Mouse (Mus musculus) forebrain, embryonic 14.5 days (tissue): Measurements from ENCODE around the gene Ppid. TPM values are rescaled to one million over a fixed set of nuclear protein-coding genes. Genes with fewer than 3 reads are reported as not detected.

Source experiments
- ATAC-seq: fragments of 200-750 bp; cut with Nextera tagmentation; 2 replicates; pipeline ENCODE4 v1.8.0; 2017; ENCODE audit warnings: mild to moderate bottlenecking, moderate library complexity
- DNase-seq: peaks from one replicate; pipeline ENCODE4 v3.0.0-alpha.2; 2015; ENCODE audit warnings: low spot score
- H3K27ac ChIP-seq: fragments of 300-500 bp; sonication (generic); 2 replicates; pipeline ENCODE4 v1.5.1; 2014; ENCODE audit warnings: low read depth, mild to moderate bottlenecking, control low read depth, low read length, moderate library complexity
- H3K27me3 ChIP-seq: fragments of 300-500 bp; sonication (generic); replicated peaks from 2 replicates; pipeline ENCODE4 v1.6.1; 2014; ENCODE audit warnings: low read length, control low read depth, mixed read lengths; ENCODE audit not compliant: control insufficient read depth, insufficient read depth
- H3K36me3 ChIP-seq: fragments of 300-500 bp; sonication (generic); 2 replicates; pipeline ENCODE4 v1.6.1; 2014; ENCODE audit warnings: low read length, control low read depth; ENCODE audit not compliant: control insufficient read depth, insufficient read depth
- H3K4me1 ChIP-seq: fragments of 300-500 bp; sonication (generic); 2 replicates; pipeline ENCODE4 v1.6.1; 2014; ENCODE audit warnings: antibody characterized with exemption, low read length, control low read depth; ENCODE audit not compliant: control insufficient read depth, insufficient read depth
- H3K4me2 ChIP-seq: fragments of 300-500 bp; sonication (generic); 2 replicates; pipeline ENCODE4 v1.6.1; 2014; ENCODE audit warnings: mild to moderate bottlenecking, control low read depth, low read length
- H3K4me3 ChIP-seq: fragments of 300-500 bp; sonication (generic); 2 replicates; pipeline ENCODE4 v1.5.1; 2014; ENCODE audit warnings: low read depth, low read length, control low read depth
- H3K9ac ChIP-seq: fragments of 300-500 bp; sonication (generic); 2 replicates; pipeline ENCODE4 v1.6.1; 2014; ENCODE audit warnings: mild to moderate bottlenecking, low read length, control low read depth, moderate library complexity
- H3K9me3 ChIP-seq: fragments of 300-500 bp; sonication (generic); replicated peaks from 2 replicates; pipeline ENCODE4 v1.6.1; 2016; ENCODE audit warnings: low read length, control low read depth, mixed read lengths; ENCODE audit not compliant: control insufficient read depth
- WGBS: fragments of 180-500 bp; shearing (Covaris S2); extraction: QIAGEN DNeasy Blood & Tissue Kit; methylation state at CpG from one replicate; pipeline ENCODE4 v1.1.7; 2014; 5-methylcytosine and 5-hydroxymethylcytosine counted together
- polyA plus RNA-seq: library from polyadenylated mRNA; unstranded; fragments of >200 nt; fragmentation: Nextera tagmentation; extraction: Ambion mirVana; gene quantifications from 2 replicates; pipeline ENCODE4 v1.2.1, GENCODE M21; 2014

The Ppid gene
- 163 and 176 TPM in 2 replicates for polyA plus RNA-seq

GRCm38 (mm10) chr3:79590863-79591792 is at the start of gene Ppid:
Gene Ppid, plus strand, starts transcription at chr3:79591342.
- 0 out of 2 replicates have a peak, but pooled peaks cover 3% of the 10 kb centered on the region for H3K27me3 ChIP-seq
- DNase-seq (peak; percentile 91), ATAC-seq (peak; percentile 91)
- peaks cover 26% of the 10 kb centered on the region for H3K36me3 ChIP-seq
- peak within 1 kb of the TSS; percentile 52 for H3K27ac ChIP-seq
- H3K9ac ChIP-seq, result peak within 1 kb of the TSS; percentile 84
- H3K9me3 ChIP-seq, result no peaks in the 10 kb centered on the region
- 3% methylated on average over 63 of the region's 63 CpGs for WGBS
- peak within 1 kb of the TSS; percentile 90 for H3K4me2 ChIP-seq
- H3K4me1 ChIP-seq, result peaks cover 10% of the 10 kb centered on the region
- peak within 1 kb of the TSS; percentile 84 for H3K4me3 ChIP-seq

- ATAC-seq, result no peak
- WGBS, result 45% methylated on average over 6 of the region's 6 CpGs
- Histone ChIP-seq H3K4me3 (no peak overlapping the region), H3K27ac (no peak overlapping the region), H3K9me3 (no peaks in the 10 kb centered on the region), H3K9ac (no peak overlapping the region), H3K36me3 (no peaks in the 10 kb centered on the region), H3K4me1 (peaks cover 2% of the 10 kb centered on the region; the same call in 1 of the 2 replicates), H3K4me2 (no peak overlapping the region), H3K27me3 (no peaks in the 10 kb centered on the region)
- DNase-seq, result no peak
These were observed 48.6 kb upstream of the Ppid start for GRCm38 (mm10) chr3:79542585-79542984.

- 89% methylated on average over 17 of the region's 17 CpGs for WGBS
These were observed 42.3 kb upstream of the Ppid start for GRCm38 (mm10) chr3:79548681-79549437.

GRCm38 (mm10) chr3:79549751-79550393 is 41.3 kb upstream of the Ppid start:
- 91% methylated on average over 8 of the region's 8 CpGs for WGBS
- no peaks in the 10 kb centered on the region for H3K27me3 ChIP-seq
- no peak overlapping the region for H3K27ac ChIP-seq
- no peak for ATAC-seq
- DNase-seq, result peak; percentile 21
- H3K9ac ChIP-seq, result no peak overlapping the region
- no peaks in the 10 kb centered on the region for H3K4me1 ChIP-seq
- no peak overlapping the region for H3K4me3 ChIP-seq
- no peaks in the 10 kb centered on the region for H3K36me3 ChIP-seq
- H3K9me3 ChIP-seq, result no peaks in the 10 kb centered on the region
- no peak overlapping the region for H3K4me2 ChIP-seq

More at GRCm38 (mm10) chr3:79548681-79549437, 42.3 kb upstream of the Ppid start:
- DNase-seq (no peak), ATAC-seq (no peak)
- no peak overlapping the region for H3K4me2 ChIP-seq
- no peak overlapping the region for H3K27ac ChIP-seq
- no peak overlapping the region for H3K4me3 ChIP-seq
- no peaks in the 10 kb centered on the region for H3K9me3 ChIP-seq
- no peak overlapping the region for H3K9ac ChIP-seq
- H3K4me1 ChIP-seq, result no peaks in the 10 kb centered on the region
- no peaks in the 10 kb centered on the region for H3K27me3 ChIP-seq
- no peaks in the 10 kb centered on the region for H3K36me3 ChIP-seq

GRCm38 (mm10) chr3:79551826-79552552 is 39.2 kb upstream of the Ppid start:
- no peaks in the 10 kb centered on the region for H3K9me3 ChIP-seq
- ATAC-seq (no peak), DNase-seq (no peak)
- H3K36me3 ChIP-seq, result no peaks in the 10 kb centered on the region
- no peaks in the 10 kb centered on the region for H3K27me3 ChIP-seq
- H3K27ac ChIP-seq, result no peak overlapping the region
- H3K9ac ChIP-seq, result no peak overlapping the region
- no peak overlapping the region for H3K4me3 ChIP-seq
- 85% methylated on average over 9 of the region's 10 CpGs for WGBS
- no peak overlapping the region for H3K4me2 ChIP-seq
- no peaks in the 10 kb centered on the region for H3K4me1 ChIP-seq

GRCm38 (mm10) chr3:79553779-79554178 is 37.4 kb upstream of the Ppid start:
- no peaks in the 10 kb centered on the region for H3K27me3 ChIP-seq
- WGBS, result 94% methylated on average over 3 of the region's 3 CpGs
- H3K4me1 ChIP-seq, result no peaks in the 10 kb centered on the region
- no peak overlapping the region for H3K4me3 ChIP-seq
- no peak for DNase-seq
- H3K9ac ChIP-seq, result no peak overlapping the region
- H3K36me3 ChIP-seq, result no peaks in the 10 kb centered on the region
- H3K27ac ChIP-seq, result no peak overlapping the region
- H3K4me2 ChIP-seq, result no peak overlapping the region
- no peaks in the 10 kb centered on the region for H3K9me3 ChIP-seq
- ATAC-seq, result no peak

GRCm38 (mm10) chr3:79555061-79555460 is 36.1 kb upstream of the Ppid start:
- DNase-seq (no peak), ATAC-seq (no peak)
- Histone ChIP-seq H3K4me2 (no peak overlapping the region), H3K9ac (no peak overlapping the region), H3K36me3 (no peaks in the 10 kb centered on the region), H3K27me3 (no peaks in the 10 kb centered on the region), H3K4me3 (no peak overlapping the region), H3K27ac (no peak overlapping the region), H3K4me1 (no peaks in the 10 kb centered on the region), H3K9me3 (no peaks in the 10 kb centered on the region)
- 88% methylated on average over 6 of the region's 6 CpGs for WGBS
